Mouse (Mus musculus): ENCODE measurements around the gene Wdr45.

DNA sequence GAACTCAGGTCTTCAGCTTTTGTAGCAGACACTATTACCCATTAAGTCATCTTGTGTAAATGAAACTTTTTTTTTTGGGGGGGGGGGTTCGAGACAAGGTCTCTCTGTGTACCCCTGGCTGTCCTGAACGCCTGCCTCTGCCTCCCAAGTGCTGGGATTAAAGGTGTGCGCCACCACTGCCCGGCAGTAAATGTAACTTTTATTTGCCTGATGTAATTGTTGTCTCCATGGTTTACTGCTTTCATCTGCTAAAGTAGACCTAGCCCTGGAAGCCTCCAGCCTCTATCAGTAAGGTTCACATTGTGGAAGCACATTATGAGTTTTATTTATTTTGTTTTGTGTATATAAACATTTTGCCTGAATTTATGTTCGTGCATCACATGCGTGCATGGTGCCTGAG, 17.6 kb upstream of the Wdr45 start:
- TF ChIP-seq CTCF (IDR thresholded peaks at IDR 0.05; ENCODE audit: insufficient read depth, low read depth, low read length), result no peak
- TF ChIP-seq POLR2A (IDR thresholded peaks at IDR 0.05; ENCODE audit: insufficient read depth, low read depth, low read length), result no peak

Measured in olfactory bulb, adult 2 months (tissue).